Mouse (Mus musculus) telencephalon, adult 2 months (tissue): ENCODE data around the gene Pax1.

ENCODE experiments used
- DNase-seq: peaks from one replicate; pipeline ENCODE4 v3.0.0-alpha.2; 2011; ENCODE audit warnings: low read depth, low spot score

The Pax1 gene

DNA sequence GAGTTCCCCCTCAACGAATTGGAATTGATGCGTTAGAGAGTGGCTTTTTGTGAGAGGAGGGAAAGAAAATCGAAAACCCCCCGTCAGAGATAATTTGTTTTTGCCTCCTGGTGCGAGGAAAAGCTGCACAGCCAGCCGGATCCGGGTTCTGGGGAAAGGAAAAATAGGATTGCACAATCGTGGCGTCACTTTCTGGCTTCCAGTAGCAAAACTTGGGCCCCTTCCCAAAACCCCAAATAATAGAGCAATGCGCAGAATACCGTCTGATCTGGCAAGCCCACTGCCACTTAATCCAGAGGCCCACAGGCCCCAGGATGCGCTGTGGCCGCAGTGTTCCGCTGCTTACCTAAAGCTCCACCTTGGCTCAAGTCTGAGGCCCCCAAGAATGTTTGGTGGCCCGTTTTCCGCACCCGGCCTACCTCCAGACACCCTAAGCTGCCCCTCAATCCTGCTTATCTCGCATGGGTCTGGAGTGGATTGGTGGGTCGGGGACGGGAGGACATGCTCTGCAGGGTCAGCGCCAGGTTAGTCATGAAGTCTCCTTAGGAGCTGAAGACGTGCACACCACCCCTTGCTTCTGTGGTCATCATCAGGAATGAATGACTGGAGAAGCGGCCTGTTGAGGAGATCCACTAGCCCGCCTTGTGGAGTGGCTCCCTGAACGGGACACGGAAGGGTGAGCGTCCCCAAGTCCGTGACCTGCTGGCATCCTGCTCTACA is 11.4 kb downstream of the Pax1 start:
- no peak for DNase-seq

- DNase-seq, result no peak
These were observed 11.9 kb downstream of the Pax1 start for GRCm38 (mm10) chr2:147373667-147374007.

DNA sequence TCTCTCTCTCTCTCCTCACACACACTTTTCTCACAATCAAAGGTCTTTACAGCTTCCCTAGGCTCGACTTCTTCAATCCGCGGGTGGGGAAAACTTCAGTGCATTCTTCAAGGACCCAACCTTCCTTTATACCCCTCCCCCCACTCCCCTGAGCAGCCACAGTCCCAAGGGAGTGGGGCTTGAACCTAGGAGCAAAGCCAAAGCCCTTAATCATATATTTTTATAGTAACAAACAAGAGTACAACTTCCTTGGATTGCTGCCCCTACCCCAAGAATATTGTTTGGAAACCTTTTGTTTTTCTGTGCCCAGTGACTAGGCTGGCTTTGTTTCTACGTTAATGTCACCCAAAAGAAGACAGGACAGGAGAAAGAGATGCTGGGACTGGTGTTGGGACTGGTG is 12.5 kb downstream of the Pax1 start:
- DNase-seq, result no peak

DNA sequence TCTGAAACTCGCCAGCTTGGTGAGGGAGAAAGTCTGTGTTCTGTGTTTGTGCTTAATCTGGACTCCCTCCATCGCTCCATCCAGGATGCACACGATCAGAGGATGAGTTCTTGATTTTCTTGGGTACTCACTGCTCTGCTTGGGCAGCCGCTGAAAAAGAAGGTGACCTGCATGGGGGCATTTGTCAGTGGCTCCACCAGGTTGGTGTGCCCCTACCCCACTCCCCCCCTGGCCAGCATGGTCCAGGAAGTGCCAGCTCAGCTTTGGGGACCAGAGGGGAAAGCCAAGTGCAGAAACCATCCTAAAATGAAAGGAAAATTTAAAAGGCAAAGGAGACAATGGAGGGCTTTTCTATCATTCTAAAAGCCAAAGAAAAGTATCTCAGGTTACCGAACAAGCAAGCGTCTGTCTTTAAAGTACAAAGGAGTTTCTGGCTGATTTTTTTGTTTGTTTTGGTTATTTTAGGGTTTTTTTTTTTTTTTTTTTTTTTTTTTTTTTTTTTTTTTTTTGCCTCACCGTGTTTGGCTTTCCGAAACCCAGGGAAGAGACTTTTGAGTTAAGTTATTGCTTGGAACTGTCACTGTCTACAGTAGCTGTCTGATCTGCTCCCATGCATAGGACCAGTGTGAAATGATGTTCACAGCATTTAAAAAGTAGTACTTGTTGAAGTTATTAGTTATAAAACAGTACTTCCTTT is 13.4 kb downstream of the Pax1 start:
- no peak for DNase-seq

DNA sequence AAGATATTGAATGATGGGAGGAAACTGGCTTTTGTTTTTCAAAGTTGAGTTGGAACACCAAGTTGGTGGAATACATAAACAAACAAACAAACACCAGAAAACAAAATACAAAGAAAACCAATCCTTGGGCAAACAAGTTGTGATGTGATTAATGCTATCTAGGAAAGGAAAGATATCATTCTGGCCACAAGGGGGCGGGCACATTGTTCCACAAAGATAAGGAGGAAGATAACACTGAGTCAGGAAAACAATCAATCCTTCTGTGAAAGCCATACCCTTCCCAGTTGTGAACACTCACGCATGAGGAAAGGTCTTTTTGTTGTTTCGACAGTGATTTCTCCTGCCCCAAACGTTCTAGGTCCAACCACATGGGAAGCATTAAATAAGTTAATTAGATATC is 17.2 kb downstream of the Pax1 start:
- DNase-seq, result peak; percentile 23

DNA sequence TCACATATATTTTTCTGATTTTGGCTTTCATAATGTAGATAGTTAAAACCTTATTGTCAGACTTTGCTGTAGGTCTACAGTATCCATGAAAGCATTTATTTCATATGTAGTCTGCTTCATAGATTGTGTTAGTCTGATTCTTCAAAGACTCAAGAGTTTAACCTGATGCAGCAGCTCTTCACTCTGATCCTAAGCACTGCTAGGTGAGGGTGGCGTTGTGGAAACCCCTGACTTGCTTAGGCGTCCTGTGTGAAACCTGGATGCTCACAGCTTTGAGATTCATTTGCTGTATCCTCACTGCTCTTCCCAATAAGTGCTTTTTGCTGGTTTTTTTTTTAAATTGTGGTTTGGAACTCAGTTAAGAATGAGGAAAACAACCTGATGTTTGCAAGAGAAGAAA is 21.6 kb downstream of the Pax1 start:
- DNase-seq, result no peak

- no peak for DNase-seq
These were observed 25.2 kb downstream of the Pax1 start for GRCm38 (mm10) chr2:147386949-147387348.

DNA sequence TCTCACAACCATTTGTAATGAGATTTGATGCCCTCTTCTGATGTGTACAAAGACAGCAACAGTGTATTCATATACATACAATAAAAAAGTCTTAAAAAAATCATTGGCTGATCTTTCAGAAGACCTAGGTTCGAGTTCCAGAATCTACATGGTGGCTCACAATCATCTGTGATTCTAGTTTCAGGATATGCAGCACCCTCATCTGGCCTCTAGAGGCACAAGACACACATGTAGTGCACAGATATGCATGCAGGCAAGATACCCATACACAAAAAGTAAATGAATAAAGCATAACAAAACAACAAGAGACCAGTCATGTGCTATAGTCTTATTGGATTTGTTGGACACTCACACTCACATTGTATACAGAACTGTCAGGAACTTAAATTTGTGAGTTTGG is 47.6 kb downstream of the Pax1 start:
- no peak for DNase-seq

- DNase-seq, result no peak
These were observed 53.3 kb downstream of the Pax1 start for GRCm38 (mm10) chr2:147415037-147415436.

DNA sequence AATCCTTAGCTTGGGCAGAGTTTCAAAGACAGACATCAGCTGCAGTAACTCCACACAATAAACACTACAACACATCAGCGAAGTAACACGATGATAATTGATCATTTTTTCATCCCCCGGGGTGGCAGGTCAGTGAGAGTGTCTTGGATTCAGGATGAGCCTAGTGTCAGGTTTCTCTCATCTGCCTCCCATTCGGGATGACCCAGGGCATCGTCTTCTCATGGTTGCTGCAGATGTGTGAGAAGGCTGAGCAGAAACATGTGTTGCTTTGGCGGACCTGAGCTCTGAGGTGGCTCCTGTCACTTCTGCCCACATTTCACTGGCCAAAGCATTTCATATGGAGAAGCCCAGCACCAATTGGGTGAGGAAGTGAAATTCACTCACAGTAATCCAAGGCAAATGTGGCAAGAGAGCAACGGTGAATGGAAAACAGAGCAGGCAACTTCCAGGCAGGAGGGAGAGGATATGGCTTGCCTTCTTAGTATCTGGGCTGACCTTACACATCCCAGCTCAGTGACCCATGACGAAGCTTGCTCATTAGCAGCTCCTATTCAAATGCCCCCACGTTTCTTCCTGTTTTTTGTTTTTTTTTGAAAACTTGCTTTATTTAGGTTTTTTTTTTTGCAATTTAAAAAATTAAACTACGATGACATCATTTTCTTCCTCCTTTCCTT is 63.0 kb downstream of the Pax1 start:
- DNase-seq, result no peak

- DNase-seq, result peak; percentile 8
These were observed 68.1 kb downstream of the Pax1 start for GRCm38 (mm10) chr2:147429607-147430356.

- no peak for DNase-seq
These were observed 71.4 kb downstream of the Pax1 start for GRCm38 (mm10) chr2:147433120-147433519.
